Mouse (Mus musculus) heart, embryonic 16.5 days (tissue): ENCODE results near the gene Ctla4. TPM values are rescaled to one million over a fixed set of nuclear protein-coding genes. Genes with fewer than 3 reads are reported as not detected.

Source experiments
- ATAC-seq: fragments of 200-750 bp; cut with Nextera tagmentation; replicated peaks from 2 replicates; pipeline ENCODE4 v1.8.0; 2017; ENCODE audit warnings: moderate number of reproducible peaks; ENCODE audit not compliant: insufficient read depth, low FRiP score; ENCODE audit errors: extremely low read depth
- H3K27ac ChIP-seq: fragments of 300-500 bp; sonication (generic); 2 replicates; pipeline ENCODE4 v1.5.1; 2014; ENCODE audit warnings: mild to moderate bottlenecking, low read length, control low read depth, moderate library complexity
- H3K27me3 ChIP-seq: fragments of 300-500 bp; sonication (generic); 2 replicates; pipeline ENCODE4 v1.6.1; 2014; ENCODE audit warnings: low read length, mixed read lengths; ENCODE audit not compliant: control insufficient read depth, insufficient read depth
- H3K36me3 ChIP-seq: fragments of 300-500 bp; sonication (generic); 2 replicates; pipeline ENCODE4 v1.6.1; 2014; ENCODE audit not compliant: control insufficient read depth, insufficient read depth
- H3K4me1 ChIP-seq: fragments of 300-500 bp; sonication (generic); 2 replicates; pipeline ENCODE4 v1.6.1; 2014; ENCODE audit warnings: low read length, mixed read lengths; ENCODE audit not compliant: control insufficient read depth, insufficient read depth
- H3K4me2 ChIP-seq: fragments of 300-500 bp; sonication (generic); 2 replicates; pipeline ENCODE4 v1.6.1; 2014; ENCODE audit warnings: low read depth, mild to moderate bottlenecking, control low read depth, low read length
- H3K4me3 ChIP-seq: fragments of 300-500 bp; sonication (generic); 2 replicates; pipeline ENCODE4 v1.5.1; 2014; ENCODE audit warnings: mild to moderate bottlenecking, control low read depth, low read length
- H3K9ac ChIP-seq: fragments of 300-500 bp; sonication (generic); 2 replicates; pipeline ENCODE4 v1.6.1; 2014; ENCODE audit warnings: low read length, control low read depth
- H3K9me3 ChIP-seq: fragments of 300-500 bp; sonication (generic); replicated peaks from 2 replicates; pipeline ENCODE4 v1.6.1; 2016; ENCODE audit warnings: low read length; ENCODE audit not compliant: control insufficient read depth
- WGBS: fragments of 180-500 bp; shearing (Covaris S2); extraction: QIAGEN DNeasy Blood & Tissue Kit; methylation state at CpG from one replicate; pipeline ENCODE4 v1.1.7; 2014; 5-methylcytosine and 5-hydroxymethylcytosine counted together
- polyA plus RNA-seq: library from polyadenylated mRNA; unstranded; fragments of >200 nt; fragmentation: Nextera tagmentation; extraction: Ambion mirVana; gene quantifications from 2 replicates; pipeline ENCODE4 v1.2.1, GENCODE M21; 2015

Ctla4 gene
- polyA plus RNA-seq, 1 experiment from 2014 or later, result 3.5 TPM

GRCm38 (mm10) chr1:60929036-60929435, 42.2 kb downstream of the Ctla4 start:
- Histone ChIP-seq H3K4me3 (no peak overlapping the region), H3K27ac (no peak overlapping the region), H3K27me3 (no peaks in the 10 kb centered on the region), H3K9ac (no peak overlapping the region), H3K36me3 (no peaks in the 10 kb centered on the region), H3K9me3 (no peaks in the 10 kb centered on the region), H3K4me2 (no peak overlapping the region), H3K4me1 (no peaks in the 10 kb centered on the region)
- ATAC-seq, result no peak
- 88% methylated on average over 3 of the region's 3 CpGs for WGBS

DNA sequence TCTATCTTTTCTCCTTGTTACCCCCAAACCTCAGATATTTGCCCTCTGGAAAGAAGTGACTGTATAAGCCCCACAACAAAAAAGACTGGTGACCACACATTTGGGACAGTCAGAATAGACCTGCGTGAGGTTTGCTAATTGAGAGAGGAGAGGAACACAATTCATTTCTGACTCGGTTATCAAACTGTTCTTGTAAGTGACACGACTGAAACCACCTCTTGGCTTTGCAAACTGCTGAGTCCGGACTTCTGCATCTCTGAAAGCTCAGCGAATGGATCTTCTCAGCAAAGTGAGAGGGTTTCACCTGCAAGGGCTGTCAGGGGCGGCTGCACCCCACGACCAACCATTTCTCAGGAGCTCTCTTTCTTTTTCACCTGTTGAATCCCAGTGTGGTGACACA, 43.6 kb downstream of the Ctla4 start:
- no peak for ATAC-seq
- Histone ChIP-seq H3K27ac (no peak overlapping the region), H3K36me3 (no peaks in the 10 kb centered on the region), H3K27me3 (no peaks in the 10 kb centered on the region), H3K4me2 (no peak overlapping the region), H3K4me1 (peaks cover 2% of the 10 kb centered on the region; the same call in 1 of the 2 replicates), H3K4me3 (no peak overlapping the region), H3K9ac (no peak overlapping the region), H3K9me3 (no peaks in the 10 kb centered on the region)
- WGBS, result 78% methylated on average over 7 of the region's 7 CpGs

- WGBS, result 44% methylated on average over 8 of the region's 8 CpGs
Observed at GRCm38 (mm10) chr1:60935968-60936581, 49.3 kb downstream of the Ctla4 start.

GRCm38 (mm10) chr1:60936963-60937711, 50.3 kb downstream of the Ctla4 start:
- H3K27ac ChIP-seq, result no peak overlapping the region
- H3K4me1 ChIP-seq, result peaks cover 9% of the 10 kb centered on the region
- no peaks in the 10 kb centered on the region for H3K9me3 ChIP-seq
- no peak overlapping the region for H3K9ac ChIP-seq
- no peak overlapping the region for H3K4me3 ChIP-seq
- H3K36me3 ChIP-seq, result no peaks in the 10 kb centered on the region
- no peak for ATAC-seq
- H3K4me2 ChIP-seq, result no peak overlapping the region
- 66% methylated on average over 6 of the region's 6 CpGs for WGBS
- H3K27me3 ChIP-seq, result no peaks in the 10 kb centered on the region

More at GRCm38 (mm10) chr1:60935968-60936581, 49.3 kb downstream of the Ctla4 start:
- no peak overlapping the region for H3K4me3 ChIP-seq
- H3K9me3 ChIP-seq, result no peaks in the 10 kb centered on the region
- H3K9ac ChIP-seq, result no peak overlapping the region
- H3K27ac ChIP-seq, result peak overlapping the region; percentile 41
- no peaks in the 10 kb centered on the region for H3K27me3 ChIP-seq
- H3K36me3 ChIP-seq, result no peaks in the 10 kb centered on the region
- no peak; the same call in 1 of the 2 replicates for ATAC-seq
- H3K4me2 ChIP-seq, result peak overlapping the region; percentile 31
- H3K4me1 ChIP-seq, result peaks cover 9% of the 10 kb centered on the region

DNA sequence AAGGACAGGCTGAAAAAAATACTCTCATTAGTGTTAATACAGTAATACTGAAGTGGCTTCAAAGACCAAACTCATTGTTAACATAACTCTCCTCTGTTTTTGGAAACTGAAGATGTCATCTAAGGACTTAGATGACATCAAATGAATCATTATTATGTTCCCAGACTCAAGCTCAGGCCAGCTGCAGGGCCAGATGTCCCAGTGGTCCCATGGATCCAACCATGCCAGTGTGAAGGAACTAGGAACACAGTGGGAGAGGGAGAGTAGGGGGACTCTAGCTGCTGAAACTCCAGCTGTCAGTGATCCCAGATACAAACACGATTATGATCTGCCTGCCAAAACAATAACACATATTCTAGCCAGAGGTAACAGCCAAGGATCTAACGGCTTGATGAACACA, 51.5 kb downstream of the Ctla4 start:
- H3K27ac ChIP-seq, result no peak overlapping the region
- peaks cover 9% of the 10 kb centered on the region for H3K4me1 ChIP-seq
- H3K9me3 ChIP-seq, result no peaks in the 10 kb centered on the region
- H3K27me3 ChIP-seq, result no peaks in the 10 kb centered on the region
- no peak overlapping the region for H3K9ac ChIP-seq
- no peaks in the 10 kb centered on the region for H3K36me3 ChIP-seq
- H3K4me2 ChIP-seq, result no peak overlapping the region
- no peak for ATAC-seq
- H3K4me3 ChIP-seq, result no peak overlapping the region
- WGBS, result 70% methylated on average over 2 of the region's 2 CpGs

- no peak overlapping the region for H3K4me2 ChIP-seq
- WGBS, result 80% methylated on average over 5 of the region's 5 CpGs
- H3K9me3 ChIP-seq, result no peaks in the 10 kb centered on the region
- H3K36me3 ChIP-seq, result no peaks in the 10 kb centered on the region
- no peak overlapping the region for H3K27ac ChIP-seq
- no peaks in the 10 kb centered on the region for H3K27me3 ChIP-seq
- peaks cover 9% of the 10 kb centered on the region for H3K4me1 ChIP-seq
- no peak overlapping the region for H3K9ac ChIP-seq
- ATAC-seq, result no peak
- no peak overlapping the region for H3K4me3 ChIP-seq
Observed at GRCm38 (mm10) chr1:60938974-60939373, 52.2 kb downstream of the Ctla4 start.

GRCm38 (mm10) chr1:60940023-60940422, 53.2 kb downstream of the Ctla4 start:
- peaks cover 9% of the 10 kb centered on the region for H3K4me1 ChIP-seq
- H3K27me3 ChIP-seq, result no peaks in the 10 kb centered on the region
- no peak overlapping the region for H3K4me3 ChIP-seq
- ATAC-seq, result no peak
- no peak overlapping the region for H3K9ac ChIP-seq
- no peaks in the 10 kb centered on the region for H3K9me3 ChIP-seq
- 83% methylated on average over 3 of the region's 3 CpGs for WGBS
- H3K27ac ChIP-seq, result no peak overlapping the region
- H3K4me2 ChIP-seq, result no peak overlapping the region
- no peaks in the 10 kb centered on the region for H3K36me3 ChIP-seq

DNA sequence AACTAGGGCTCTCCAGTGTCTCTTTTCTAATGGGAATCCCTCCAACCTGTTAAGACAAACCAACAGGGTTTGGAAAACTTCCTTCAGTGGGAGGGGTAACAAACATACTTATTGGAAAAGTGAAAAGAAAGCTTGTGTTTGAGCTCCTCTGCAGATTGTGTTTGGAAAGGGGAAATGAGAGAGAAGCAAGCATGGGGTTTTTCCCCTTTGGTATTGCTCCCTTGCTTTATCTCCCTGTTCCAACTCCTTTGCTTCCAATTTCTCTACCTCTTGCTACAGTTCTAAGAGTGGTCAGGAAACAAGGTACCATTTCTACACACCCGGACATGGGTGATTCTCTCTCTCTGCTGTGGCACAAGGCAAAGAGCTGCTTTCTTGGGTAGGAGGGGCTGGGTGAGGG, 53.8 kb downstream of the Ctla4 start:
- whole genome bisulfite sequencing, result 81% methylated on average over 1 of the region's 1 CpGs
- Histone ChIP-seq H3K9me3 (no peaks in the 10 kb centered on the region), H3K4me1 (peaks cover 4% of the 10 kb centered on the region), H3K4me2 (no peak overlapping the region), H3K27me3 (no peaks in the 10 kb centered on the region), H3K36me3 (no peaks in the 10 kb centered on the region), H3K9ac (no peak overlapping the region), H3K4me3 (no peak overlapping the region), H3K27ac (no peak overlapping the region)
- no peak for ATAC-seq
